Mouse (Mus musculus): ENCODE results near the gene Cuedc1. TPM values are rescaled to one million over a fixed set of nuclear protein-coding genes. Genes with fewer than 3 reads are reported as not detected.

Cuedc1 gene
- total RNA-seq (2023), result 6.5 TPM

DNA sequence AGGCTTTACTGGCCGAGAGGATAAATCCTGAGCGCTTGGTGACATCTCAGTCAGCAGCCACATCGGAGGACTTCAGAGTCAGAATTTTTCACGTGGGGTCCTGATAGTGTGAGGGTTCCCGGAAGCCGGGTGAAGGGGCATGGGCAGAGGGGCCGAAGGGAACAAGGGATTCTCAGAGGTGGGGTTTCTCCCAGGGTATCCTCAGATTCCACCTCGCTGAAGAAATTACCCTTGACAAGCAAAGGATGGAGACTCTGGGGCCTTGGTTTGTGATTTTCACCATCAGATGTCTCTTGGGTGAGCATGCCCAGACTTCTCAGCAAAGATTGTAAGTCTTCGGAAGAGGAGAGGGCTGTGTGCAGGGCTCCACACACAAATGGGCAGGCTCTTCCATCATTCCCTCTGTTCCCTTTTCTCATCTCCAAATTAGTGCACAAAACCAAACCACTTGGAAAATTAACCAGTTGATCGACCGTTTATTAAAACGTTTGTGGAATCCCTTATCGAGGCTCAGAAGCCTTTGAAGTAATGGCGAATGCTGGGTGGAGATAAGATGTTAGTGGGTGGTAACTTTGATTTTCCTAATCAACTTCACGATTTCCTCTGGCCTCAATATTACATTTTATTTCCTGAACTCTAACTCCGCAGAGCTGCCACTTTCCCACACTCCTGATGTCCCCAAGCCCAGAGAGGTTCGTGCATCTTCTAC is at the start of gene Cuedc1:
TSS of gene Cuedc1 (plus strand) at position 38 of the 709 bp plus-strand sequence.

DNA sequence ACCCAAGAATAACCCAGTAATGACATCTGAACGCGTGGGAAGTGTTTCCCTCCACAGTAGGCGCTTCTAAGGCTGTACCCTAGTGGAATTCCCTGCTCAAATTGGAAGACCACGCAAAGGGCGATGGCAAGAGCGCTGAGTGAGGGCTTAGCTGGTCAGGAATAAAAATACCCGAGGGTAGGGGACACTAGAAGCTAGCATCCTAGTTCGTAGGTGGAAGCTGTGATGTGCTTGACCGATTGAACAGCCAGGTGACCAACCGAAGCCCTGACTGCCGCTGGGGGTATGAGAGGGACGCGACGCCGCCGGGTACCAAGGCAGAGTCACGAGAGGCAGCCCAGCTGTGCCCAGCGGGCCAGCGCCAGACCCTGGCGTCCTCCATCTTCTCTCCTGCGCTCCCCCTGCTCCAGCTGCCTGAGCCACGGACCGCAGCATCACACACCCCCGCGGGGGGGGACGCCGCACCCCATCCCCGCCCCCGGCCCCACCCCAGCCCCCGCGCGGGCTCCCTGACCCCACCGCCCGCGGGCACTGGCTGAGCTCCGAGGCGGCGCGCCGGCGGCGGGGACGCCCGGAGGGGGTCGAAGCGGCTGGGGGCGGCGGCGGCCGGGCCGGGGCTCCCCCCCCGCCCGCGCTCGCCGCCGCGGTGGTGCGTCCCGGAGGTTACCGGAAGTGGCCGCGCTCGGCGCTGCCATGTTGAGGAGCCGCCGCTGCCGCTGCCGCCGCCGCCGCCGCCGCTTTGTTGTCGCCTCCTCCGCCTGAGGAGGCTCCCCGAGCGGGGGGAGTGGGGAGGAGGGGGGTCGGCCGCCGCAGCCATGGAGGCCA is 30.1 kb upstream of the Cuedc1 start, which contains the start of gene Vezf1:
TSS of gene Vezf1 (plus strand) at position 694 of the 825 bp plus-strand sequence.

GRCm38 (mm10) chr11:88203712-88204532 is 106.1 kb downstream of the Cuedc1 start, which contains the start of gene Mrps23:
Gene Mrps23 (plus strand): TSS chr11:88204388.

Other genes starting within 250 kb of the Cuedc1 start
- 9.6 TPM for gene Mks1, start 244.8 kb upstream of the Cuedc1 start, total RNA-seq (2023)
- not detected for gene Epx, start 222.5 kb upstream of the Cuedc1 start, total RNA-seq (2023)
- not detected for gene Olfr462, start 205.8 kb upstream of the Cuedc1 start, total RNA-seq (2023)
- not detected for gene Olfr463, start 200.7 kb upstream of the Cuedc1 start, total RNA-seq (2023)
- not detected for gene Olfr464, start 177.1 kb upstream of the Cuedc1 start, total RNA-seq (2023)
- 22.2 TPM for gene Dynll2, start 110.5 kb upstream of the Cuedc1 start, total RNA-seq (2023)
- gene Srsf1, start 50.7 kb upstream of the Cuedc1 start, total RNA-seq (2023), result 333 TPM
- gene Vezf1, start 29.8 kb upstream of the Cuedc1 start, total RNA-seq (2023), result 54.0 TPM
- 71.0 TPM for gene Mrps23, start 106.3 kb downstream of the Cuedc1 start, total RNA-seq (2023)
- gene Ccdc182, start 196.0 kb downstream of the Cuedc1 start, total RNA-seq (2023), result not detected

Measured in CD4-positive naive resting alpha-beta T cell, adult 76 days (primary cell).